Mouse (Mus musculus) layer of hippocampus, adult 9-11 months (tissue): Measurements from ENCODE around the gene Tfip11.

Experiments used
- DNase-seq: peaks from one replicate; pipeline ENCODE4 v3.0.0; 2022

The Tfip11 gene

DNA sequence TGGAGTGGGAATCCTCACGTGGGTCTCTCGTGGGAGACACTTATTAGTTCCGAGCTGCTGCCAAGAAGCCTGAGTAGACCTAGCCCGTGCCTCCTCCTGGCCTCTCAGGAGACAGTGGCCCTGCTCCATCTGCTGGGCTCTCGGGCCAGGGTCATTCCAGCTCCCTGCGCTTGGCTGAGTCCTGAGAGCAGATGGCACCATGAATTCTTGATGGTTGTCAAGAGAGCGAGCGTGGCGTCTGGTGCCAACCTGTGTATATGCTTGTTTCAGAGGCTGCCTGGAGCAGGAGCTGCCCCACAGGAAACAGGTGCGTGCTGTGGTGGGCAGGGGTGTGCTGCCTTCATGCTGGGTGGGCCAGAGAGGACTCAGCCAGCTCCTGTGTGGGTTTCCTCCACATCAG lies 42.5 kb downstream of the Tfip11 start:
- no peak for DNase-seq

DNA sequence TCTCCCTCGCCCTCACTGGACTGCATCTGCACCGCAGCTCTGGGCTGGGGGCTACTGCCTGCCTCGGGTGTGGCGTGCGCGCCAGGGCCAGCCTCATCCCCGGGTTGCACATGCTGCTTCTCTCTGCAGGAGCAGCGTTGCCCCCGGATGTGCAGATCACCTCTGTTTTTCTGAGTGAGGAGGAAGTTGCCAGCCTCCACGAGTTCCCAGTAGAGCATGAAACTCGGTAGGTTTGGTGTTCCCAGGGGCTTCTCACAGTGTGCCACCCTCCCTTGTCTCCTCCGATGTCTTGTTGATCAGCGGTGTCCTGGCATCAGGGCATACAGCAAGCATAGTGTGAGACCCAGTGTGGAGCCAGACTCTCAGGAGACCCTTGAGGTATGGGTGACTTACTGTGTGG lies 43.2 kb downstream of the Tfip11 start:
- DNase-seq, result no peak

DNA sequence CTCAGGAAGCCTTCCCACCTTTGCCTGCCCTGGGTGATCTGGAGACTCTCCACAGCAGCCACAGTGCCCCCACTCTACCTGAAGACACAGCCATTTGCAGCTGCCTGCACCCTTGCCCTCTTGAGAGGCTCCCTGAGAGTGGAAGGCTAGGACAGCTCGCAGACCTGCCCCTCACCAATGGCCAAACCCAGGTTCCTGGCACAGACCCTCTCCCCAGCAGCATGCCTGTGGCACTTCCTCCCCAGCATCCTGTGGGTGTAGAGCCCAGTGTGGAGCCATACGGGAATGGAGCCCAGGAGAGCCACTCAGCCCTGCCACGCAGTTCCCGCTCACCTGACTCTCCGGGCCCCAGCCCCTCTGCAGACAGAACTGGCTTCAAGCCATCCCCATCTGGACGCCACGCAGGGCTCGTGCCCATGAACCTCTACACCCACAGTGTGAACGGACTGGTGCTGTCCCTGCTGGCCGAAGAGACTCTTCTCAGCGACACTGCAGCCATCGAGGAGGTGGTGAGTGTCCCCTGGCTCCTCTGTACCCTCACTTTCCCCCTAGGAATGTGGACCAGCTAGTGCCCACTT lies 44.2 kb downstream of the Tfip11 start:
- DNase-seq, result no peak

DNA sequence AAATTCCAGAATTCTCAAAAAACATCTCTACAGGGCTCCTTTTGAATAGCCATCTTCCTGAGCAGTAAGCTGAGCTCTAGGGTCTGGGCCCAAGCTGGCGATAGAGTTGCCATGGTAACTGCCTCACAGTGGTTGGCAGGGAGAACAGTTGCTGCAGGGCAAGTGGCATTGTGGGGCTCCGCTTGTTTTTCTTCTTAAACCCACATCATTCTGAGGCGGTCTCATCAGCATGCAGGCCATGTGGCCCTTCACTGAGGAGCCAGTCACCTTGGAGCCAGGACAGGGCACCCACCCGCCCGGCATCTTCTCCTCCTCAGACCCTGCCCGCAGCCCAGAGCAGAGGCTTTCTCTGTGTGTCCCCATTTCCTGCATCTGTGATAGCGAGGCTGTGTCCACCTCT lies 45.8 kb downstream of the Tfip11 start:
- DNase-seq, result peak; percentile 88

DNA sequence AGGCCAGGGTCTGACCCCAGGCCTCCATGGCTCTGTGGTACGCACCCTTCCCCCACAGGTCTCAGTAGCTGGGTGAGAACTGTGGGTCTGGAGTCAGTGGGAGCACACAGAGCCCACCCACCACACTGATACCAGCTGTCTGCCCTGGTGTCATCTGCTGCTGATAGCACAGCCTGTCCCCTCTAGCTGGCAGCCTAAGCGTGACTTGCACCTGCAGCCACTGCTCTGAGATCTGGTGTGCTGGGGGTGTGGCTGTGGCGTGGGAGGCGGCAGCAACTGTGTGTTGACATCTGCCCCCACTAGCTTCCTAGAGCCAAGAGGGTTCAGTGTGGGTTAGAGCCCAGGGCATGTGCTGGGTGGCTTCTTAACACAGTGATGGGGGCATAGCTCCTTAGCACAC lies 50.0 kb downstream of the Tfip11 start:
- peak; percentile 56 for DNase-seq

DNA sequence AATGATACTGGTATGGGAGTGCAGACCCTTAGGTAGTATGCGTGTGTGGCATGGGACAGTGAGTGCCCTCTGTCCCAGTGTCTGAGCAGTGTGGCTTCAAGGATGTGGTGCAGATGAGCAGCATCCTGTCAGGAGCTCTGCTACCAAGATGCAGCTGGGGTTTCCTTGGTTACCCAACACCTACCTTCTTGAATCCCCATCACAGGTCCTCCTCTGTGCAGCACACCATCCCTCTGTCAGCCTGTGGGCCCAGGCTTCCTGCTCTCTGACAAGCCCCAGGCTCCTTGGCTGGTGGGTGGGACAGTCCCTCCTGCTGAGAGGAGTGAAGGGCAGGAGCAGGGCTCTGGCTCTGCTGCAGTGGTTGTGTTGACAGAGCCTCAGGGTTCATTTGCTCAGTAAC lies 51.2 kb downstream of the Tfip11 start:
- DNase-seq, result no peak

DNA sequence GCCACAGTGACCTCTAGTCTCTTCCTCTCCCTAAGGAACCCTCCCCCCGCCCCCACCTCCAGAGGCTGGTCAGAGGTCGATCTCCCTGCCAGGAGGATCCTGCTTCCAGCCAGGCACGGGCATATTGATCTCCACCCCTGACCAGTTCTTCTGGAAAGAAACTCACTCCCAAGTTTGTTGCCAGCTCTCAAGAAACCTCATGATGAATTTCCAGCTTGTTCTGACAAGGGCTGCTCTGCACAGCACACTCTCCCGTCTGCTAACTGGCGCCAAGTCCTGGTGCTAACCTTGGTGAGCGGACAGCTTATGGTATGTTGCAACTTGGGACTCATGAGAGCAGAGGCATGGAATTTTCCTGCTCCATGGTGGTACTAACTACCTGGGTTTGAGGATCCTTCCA lies 52.6 kb downstream of the Tfip11 start:
- no peak for DNase-seq

DNA sequence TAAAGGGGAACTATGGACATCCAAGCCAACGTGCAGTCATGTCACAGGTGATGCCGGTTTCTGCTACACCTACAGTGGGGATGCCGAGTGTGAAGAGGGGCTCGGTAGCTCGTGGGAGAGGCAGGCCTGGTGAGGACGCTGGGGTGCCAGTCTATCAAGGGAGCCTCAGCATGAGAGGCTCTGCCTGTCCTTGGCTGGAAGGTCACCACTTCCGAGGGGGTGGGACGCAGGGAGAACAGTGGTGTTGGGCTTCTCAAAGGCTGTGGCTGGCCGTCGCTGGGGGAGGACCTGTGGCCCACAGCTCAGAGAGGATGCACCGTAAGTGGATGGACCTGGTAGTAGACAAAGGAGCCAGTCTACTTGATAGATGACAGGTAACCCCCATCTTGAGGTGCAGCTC lies 55.0 kb downstream of the Tfip11 start:
- no peak for DNase-seq

DNA sequence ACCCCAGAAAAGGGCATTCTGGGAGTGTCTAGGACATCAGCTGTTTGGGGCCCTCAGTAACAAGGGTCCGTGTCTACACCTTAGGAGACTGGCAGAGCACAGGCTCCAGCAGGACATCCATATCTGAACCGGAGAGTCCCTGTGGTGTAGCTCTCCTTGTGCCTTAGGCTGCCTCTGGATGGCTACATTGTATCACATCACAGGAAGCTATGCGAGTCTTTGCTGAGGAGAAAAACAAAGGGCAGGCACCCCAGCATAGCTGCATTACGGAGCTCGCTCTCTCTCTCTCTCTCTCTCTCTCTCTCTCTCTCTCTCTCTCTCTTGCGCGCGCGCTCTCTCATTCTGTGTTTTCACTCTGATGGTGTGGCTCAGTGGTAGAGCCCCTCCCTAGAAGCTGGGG lies 55.9 kb downstream of the Tfip11 start:
- no peak for DNase-seq

DNA sequence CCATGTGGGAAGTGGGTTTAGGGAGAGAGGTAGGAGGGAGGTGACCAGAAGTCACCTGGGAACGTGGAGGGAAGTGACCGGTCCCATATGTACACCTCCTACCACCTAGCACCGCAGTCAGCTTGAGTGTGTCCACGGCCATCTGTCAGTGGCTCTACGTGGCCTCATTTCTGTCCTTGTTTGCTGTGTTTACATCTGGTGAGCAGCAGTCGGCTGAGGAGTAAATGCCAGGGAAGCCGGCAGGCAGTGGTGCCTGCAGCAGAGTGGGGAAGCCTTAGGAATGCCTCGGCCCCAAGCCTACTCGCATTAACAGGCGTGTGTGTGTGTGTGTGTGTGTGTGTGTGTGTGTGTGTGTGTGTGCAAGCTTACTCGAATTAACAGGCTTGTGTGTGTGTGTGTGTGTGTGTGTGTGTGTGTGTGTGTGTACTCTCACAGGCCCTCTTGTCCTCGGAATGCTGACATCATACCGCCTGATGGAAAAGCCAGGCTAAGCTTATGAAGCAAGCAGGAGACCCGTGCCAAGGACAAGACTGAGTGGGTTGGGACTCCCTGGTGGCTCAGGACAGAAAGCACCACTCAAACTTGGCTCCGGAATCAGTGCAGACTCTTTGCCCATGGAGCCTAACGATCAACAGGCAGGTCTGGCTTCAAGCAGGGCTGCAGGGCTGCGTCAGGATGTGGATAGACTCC lies 56.6 kb downstream of the Tfip11 start:
- DNase-seq, result peak; percentile 83

DNA sequence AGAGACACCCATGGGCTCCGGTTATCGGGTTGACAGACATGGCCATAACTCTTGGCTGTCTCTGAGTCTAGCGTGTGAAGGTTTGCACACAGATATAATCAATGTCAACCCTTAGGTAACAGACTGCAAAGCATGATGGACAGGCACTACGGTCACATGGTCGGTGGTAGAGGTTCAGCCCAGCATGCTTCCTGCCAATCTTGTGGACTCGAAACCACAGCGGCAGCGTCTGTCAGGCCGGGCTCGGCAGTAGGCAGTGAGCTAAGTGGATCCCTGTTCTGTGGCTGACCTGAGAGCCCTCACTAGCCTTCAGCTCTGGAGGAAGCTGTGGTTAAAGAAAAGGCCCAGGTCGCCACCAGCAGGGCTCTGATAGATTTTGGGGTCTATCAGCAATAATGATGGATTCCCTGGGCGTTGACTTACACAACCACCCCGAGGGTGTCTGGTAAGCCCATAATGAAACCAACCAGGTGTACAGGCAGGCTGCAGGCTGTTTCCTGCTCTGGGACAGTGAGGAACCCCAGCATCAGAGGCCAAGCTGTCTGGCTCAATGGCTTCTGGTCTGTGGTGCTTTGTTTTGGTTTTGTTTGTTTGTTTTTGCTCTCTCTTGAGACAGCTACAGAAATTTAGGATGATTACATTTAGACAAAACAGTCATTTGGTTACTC lies 58.8 kb downstream of the Tfip11 start:
- no peak for DNase-seq

DNA sequence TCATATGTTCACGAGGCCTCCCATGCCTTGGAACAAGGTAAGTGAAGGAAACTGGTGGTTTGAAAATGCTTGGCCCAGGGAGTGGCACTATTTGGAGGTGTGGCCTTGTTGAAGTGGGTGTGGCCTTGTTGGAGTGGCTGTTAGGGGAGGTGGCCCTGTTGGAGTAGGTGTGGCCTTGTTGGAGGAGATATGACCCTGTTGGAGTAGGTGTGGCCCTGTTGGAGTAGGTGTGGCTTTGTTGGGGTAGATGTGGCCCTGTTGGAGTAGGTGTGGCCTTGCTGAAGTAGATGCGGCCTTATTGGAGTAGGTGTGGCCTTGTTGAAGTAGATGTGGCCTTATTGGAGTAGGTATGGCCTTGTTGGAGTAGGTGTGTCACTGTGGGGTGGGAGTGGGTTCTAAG lies 59.8 kb downstream of the Tfip11 start:
- no peak for DNase-seq
